In the genomic region with DNA sequence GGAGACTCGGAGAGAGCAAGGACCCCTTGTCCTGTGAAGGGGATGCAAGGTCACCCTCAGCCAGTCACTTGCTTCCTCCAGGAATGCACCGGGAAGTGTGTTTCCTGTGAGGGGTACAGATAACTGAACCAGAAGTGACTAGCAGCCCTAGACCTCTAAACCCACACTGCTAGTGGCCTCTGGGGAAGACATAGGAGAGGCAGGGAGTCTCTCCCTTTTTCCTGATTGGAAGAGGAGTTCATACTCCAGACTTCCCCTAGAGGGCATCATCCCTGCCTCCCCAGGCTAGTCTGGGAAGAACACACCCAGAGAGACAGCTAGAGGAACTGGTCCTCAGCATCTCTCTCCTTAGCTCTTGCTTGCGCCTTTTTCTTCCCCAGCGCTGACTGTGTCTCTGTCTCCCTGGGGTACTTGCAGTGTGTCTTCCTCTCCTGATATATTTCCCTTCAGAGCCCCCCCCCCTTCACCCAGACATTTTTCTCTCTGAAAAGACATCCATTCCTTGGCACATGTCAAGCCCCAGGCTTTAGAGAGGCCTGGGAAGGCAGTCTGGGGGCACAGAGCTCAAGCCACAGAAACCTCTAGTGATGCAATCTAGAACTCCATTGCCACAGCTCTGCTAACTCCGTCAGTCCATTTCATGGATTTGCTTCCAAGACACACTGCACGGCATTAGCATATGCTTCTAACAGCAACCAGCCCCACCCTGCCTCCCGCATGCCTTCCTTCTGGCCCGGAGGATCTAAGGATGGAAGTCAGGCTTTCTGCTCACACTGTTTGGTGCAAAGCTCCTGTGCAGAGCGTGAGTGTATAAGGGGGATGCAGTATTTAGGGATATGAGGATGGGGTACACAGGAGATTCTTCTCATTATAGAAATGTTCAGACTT, we compare ENCODE assay signal across 9 mouse cellular contexts. TPM values are rescaled to one million over a fixed set of nuclear protein-coding genes. Genes with fewer than 3 reads are reported as not detected.
DNase-seq lines count a peak whose midpoint lies in the region; ATAC-seq and TF ChIP-seq lines count a peak whose summit lies in the region.
"Had no signal": no experiment of that assay in that cellular context is flagged by ENCODE, and none has a peak within 500 bp of the region (broad histone marks: within the 10 kb centered on the region; RNA-seq: fewer than 3 reads in every experiment).

No protein-coding gene starts in this region.

- no peak overlapping the region for H3K4me2 ChIP-seq in heart, embryonic 12.5 days
- H3K4me2 ChIP-seq in heart, embryonic 11.5 days, result no peak overlapping the region
- no peak overlapping the region for H3K4me2 ChIP-seq in CH12.LX (ENCODE audit: insufficient read depth, low read depth, poor library complexity, severe bottlenecking)
- no peak overlapping the region for H3K4me2 ChIP-seq in liver, embryonic 11.5 days
- H3K4me2 ChIP-seq: limb, embryonic 13.5 days had no signal

- dilution Hi-C loops in CH12.LX (cut with MboI; ENCODE audit: extremely low pct_ligation_motif_present, extremely low pct_unique_long_range_greater_than_20kb, low sequenced_read_pairs), result no loop called here

- DNase-seq in CH12.LX (ENCODE audit: extremely low read depth) (no peak), NIH3T3 (ENCODE audit: low read depth) (peak; percentile 62)
- peak; percentile 31 for DNase-seq in liver, embryonic 11.5 days (ENCODE audit: low spot score)
- no peak for DNase-seq in gastrocnemius, adult 18-20 months (ENCODE audit: low spot score)
- DNase-seq in layer of hippocampus, postnatal 25 days (ENCODE audit: extremely low spot score in 1 of 2, low spot score in 1 of 2), result no peak
- no peak for DNase-seq in neural tube, embryonic 10.5 days (ENCODE audit: extremely low spot score, low spot score)

- 0 out of 2 replicates have a peak, but pooled peaks cover 3% of the 10 kb centered on the region for H3K27me3 ChIP-seq in heart, embryonic 12.5 days (replicated peaks)
- H3K27me3 ChIP-seq in heart, embryonic 11.5 days (ENCODE audit: control insufficient read depth, insufficient read depth, low read length), result peaks cover 2% of the 10 kb centered on the region; the same call in 1 of the 2 replicates
- H3K27me3 ChIP-seq in CH12.LX (replicated peaks), result no peaks in the 10 kb centered on the region
- H3K27me3 ChIP-seq in liver, embryonic 11.5 days (replicated peaks; ENCODE audit: control insufficient read depth, insufficient read depth, low read length), result no peaks in the 10 kb centered on the region
- H3K27me3 ChIP-seq: limb, embryonic 13.5 days had no signal

- H3K36me3 ChIP-seq in heart, embryonic 12.5 days, result no peaks in the 10 kb centered on the region
- H3K36me3 ChIP-seq in heart, embryonic 11.5 days (ENCODE audit: control insufficient read depth, insufficient read depth, low read length), result no peaks in the 10 kb centered on the region
- H3K36me3 ChIP-seq in CH12.LX (replicated peaks in 1 of 2; ENCODE audit: control insufficient read depth in 1 of 2, insufficient read depth in 1 of 2, low read length in 1 of 2), result no peaks in the 10 kb centered on the region
- no peaks in the 10 kb centered on the region for H3K36me3 ChIP-seq in liver, embryonic 11.5 days (ENCODE audit: control insufficient read depth, insufficient read depth, low read length)
- H3K36me3 ChIP-seq: limb, embryonic 13.5 days had no signal

- H3K27ac ChIP-seq in heart, embryonic 12.5 days (ENCODE audit: poor library complexity, severe bottlenecking), result no peak overlapping the region
- no peak overlapping the region for H3K27ac ChIP-seq in heart, embryonic 11.5 days (ENCODE audit: low read depth, low read length)
- H3K27ac ChIP-seq in CH12.LX (ENCODE audit: insufficient read depth, low read depth), result no peak overlapping the region
- no peak overlapping the region for H3K27ac ChIP-seq in liver, embryonic 11.5 days (ENCODE audit: low read depth, low read length)
- H3K27ac ChIP-seq: limb, embryonic 13.5 days had no signal

- no peaks in the 10 kb centered on the region for H3K79me2 ChIP-seq in CH12.LX (replicated peaks; ENCODE audit: control insufficient read depth, extremely low read depth, insufficient read depth, poor library complexity, severe bottlenecking)

- 61% methylated on average over 9 of the region's 9 CpGs for WGBS in heart, embryonic 12.5 days
- WGBS in heart, embryonic 11.5 days (ENCODE audit: insufficient replicate concordance), result 62% methylated on average over 9 of the region's 9 CpGs
- 60% methylated on average over 9 of the region's 9 CpGs for WGBS in liver, embryonic 11.5 days

- 0 out of 2 replicates have a peak, but pooled peaks cover 2% of the 10 kb centered on the region for H3K4me1 ChIP-seq in heart, embryonic 12.5 days (replicated peaks)
- H3K4me1 ChIP-seq in heart, embryonic 11.5 days (ENCODE audit: control insufficient read depth, insufficient read depth, low read length), result no peaks in the 10 kb centered on the region; the same call in 1 of the 2 replicates
- H3K4me1 ChIP-seq in CH12.LX (ENCODE audit: control insufficient read depth in 1 of 2, insufficient read depth in 2 of 2), result no peaks in the 10 kb centered on the region
- H3K4me1 ChIP-seq in liver, embryonic 11.5 days (replicated peaks; ENCODE audit: control insufficient read depth, insufficient read depth, low read length), result no peaks in the 10 kb centered on the region
- H3K4me1 ChIP-seq: limb, embryonic 13.5 days had no signal

- TF ChIP-seq CTCF in CH12.LX (conservative IDR thresholded peaks at IDR 0.05 in 1 of 2, IDR thresholded peaks at IDR 0.05 in 1 of 2; ENCODE audit: low read depth in 2 of 2, low read length in 2 of 2), result peak in 1 of 2 experiments; percentile 48; a peak in 2 of 4 replicates

- no peak for TF ChIP-seq POLR2A in CH12.LX (IDR thresholded peaks at IDR 0.05; ENCODE audit: low read depth, low read length)

- no peak for TF ChIP-seq EP300 in CH12.LX (IDR thresholded peaks at IDR 0.05; ENCODE audit: low read length)

- in situ Hi-C loops in CH12.LX (cut with MboI; ENCODE audit: low pct_ligation_motif_present, low pct_unique_long_range_greater_than_20kb, low sequenced_read_pairs), result no loop called here

- no peaks in the 10 kb centered on the region for H3K9me3 ChIP-seq in heart, embryonic 12.5 days (replicated peaks)
- H3K9me3 ChIP-seq in heart, embryonic 11.5 days (replicated peaks; ENCODE audit: control insufficient read depth, low read length), result no peaks in the 10 kb centered on the region
- no peaks in the 10 kb centered on the region for H3K9me3 ChIP-seq in CH12.LX (replicated peaks; ENCODE audit: low read length)
- no peaks in the 10 kb centered on the region for H3K9me3 ChIP-seq in liver, embryonic 11.5 days (ENCODE audit: control insufficient read depth, low read length)
- H3K9me3 ChIP-seq: limb, embryonic 13.5 days had no signal

- TF ChIP-seq RAD21 in CH12.LX (IDR thresholded peaks at IDR 0.05; ENCODE audit: low read depth, low read length), result peak; percentile 15

- no peak overlapping the region for H3K9ac ChIP-seq in heart, embryonic 12.5 days
- no peak overlapping the region for H3K9ac ChIP-seq in heart, embryonic 11.5 days (ENCODE audit: low read depth, low read length)
- H3K9ac ChIP-seq in CH12.LX (ENCODE audit: insufficient read depth, low read depth), result no peak overlapping the region
- H3K9ac ChIP-seq in liver, embryonic 11.5 days (ENCODE audit: low read depth, low read length), result no peak overlapping the region
- H3K9ac ChIP-seq: limb, embryonic 13.5 days had no signal

- peak; percentile 9; the same call in 1 of the 2 replicates for ATAC-seq in heart, embryonic 12.5 days (ENCODE audit: insufficient number of reproducible peaks, low FRiP score)
- ATAC-seq in heart, embryonic 11.5 days (replicated peaks; ENCODE audit: insufficient number of reproducible peaks, low FRiP score, low TSS enrichment), result no peak
- ATAC-seq in liver, embryonic 11.5 days (replicated peaks; ENCODE audit: low FRiP score), result no peak; the same call in 1 of the 2 replicates

- no peak overlapping the region for H3K4me3 ChIP-seq in heart, embryonic 12.5 days
- H3K4me3 ChIP-seq in heart, embryonic 11.5 days (ENCODE audit: low read depth, low read length), result no peak overlapping the region
- no peak overlapping the region for H3K4me3 ChIP-seq in CH12.LX (replicated peaks in 1 of 3; ENCODE audit: low read depth in 2 of 3, low read length in 2 of 3, poor library complexity in 1 of 3)
- no peak overlapping the region for H3K4me3 ChIP-seq in liver, embryonic 11.5 days (ENCODE audit: low read depth, low read length)
- H3K4me3 ChIP-seq: limb, embryonic 13.5 days had no signal

TF ChIP-seq in CH12.LX, 34 proteins besides CTCF, POLR2A, EP300 and RAD21:
- TF ChIP-seq HCFC1 (IDR thresholded peaks at IDR 0.05; ENCODE audit: low read depth, low read length), result no peak
- peak; percentile 33 for TF ChIP-seq SMC3 (IDR thresholded peaks at IDR 0.05; ENCODE audit: low read depth, low read length)

RNA-seq across cellular contexts. Expression of a gene that starts 59.1 kb away (rescaled TPM):
- polyA plus RNA-seq in heart, embryonic 12.5 days (2016; fragmentation: Nextera tagmentation; extraction: Ambion mirVana), result 20.0 and 22.5 TPM in 2 replicates
- 18.1 and 18.2 TPM in 2 replicates for polyA plus RNA-seq in heart, embryonic 11.5 days (2014; fragmentation: Nextera tagmentation; extraction: Ambion mirVana)
- 6.1 and 8.1 TPM in 2 replicates for total RNA-seq in CH12.LX (2012; rRNA removed)
- total RNA-seq in CH12.LX (2014; rRNA removed), result 4.7 and 4.9 TPM in 2 replicates
- 11.5 and 14.5 TPM in 2 replicates for polyA plus RNA-seq in CH12.LX (2012; ENCODE audit: insufficient read length, low read depth)
- polyA plus RNA-seq in liver, embryonic 11.5 days (2014; fragmentation: Nextera tagmentation; extraction: Ambion mirVana), result 38.2 and 42.3 TPM in 2 replicates
- 1 to 10 TPM; 2.2 to 2.7 TPM for total RNA-seq in gastrocnemius, adult 18-20 months (2021)
- total RNA-seq in layer of hippocampus, postnatal 25 days (2021), result 10 to 100 TPM; 24.1 to 24.6 TPM

Comparison
In these comparisons a context has a peak if more than half of its experiments do, and no peak if none do; other contexts are left out.
1. DNase-seq: peak in NIH3T3 (single experiment) and liver, embryonic 11.5 days (single experiment); none in CH12.LX (single experiment), gastrocnemius, adult 18-20 months (single experiment), layer of hippocampus, postnatal 25 days (0 of 2) and neural tube, embryonic 10.5 days (single experiment).